Mouse (Mus musculus): ENCODE measurements around the gene Crtc1. TPM values are rescaled to one million over a fixed set of nuclear protein-coding genes. Genes with fewer than 3 reads are reported as not detected.

Crtc1 gene
- total RNA-seq, 1 experiment, result 4.9 TPM

DNA sequence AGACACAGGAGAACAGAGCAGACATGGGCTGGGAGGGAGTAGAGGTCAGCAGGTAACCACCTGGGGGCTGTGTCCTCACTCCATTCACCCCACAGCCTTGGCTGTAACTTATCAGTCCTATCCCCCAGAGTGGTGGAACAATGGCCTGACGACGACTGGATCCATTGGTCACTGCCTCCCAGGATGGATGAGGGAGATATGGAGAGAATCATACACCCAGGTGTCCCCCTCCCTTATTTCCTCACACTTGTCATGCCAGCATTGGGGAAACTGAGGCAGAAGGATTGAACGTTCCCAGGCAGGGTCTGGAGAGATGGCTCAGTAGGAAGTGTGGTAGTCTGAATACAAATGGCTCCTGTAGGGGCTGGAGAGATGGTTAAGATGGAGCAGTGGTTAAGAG, 2.2 kb upstream of the Crtc1 start:
- H3K9ac ChIP-seq (ENCODE audit: insufficient read depth, low read depth, low read length, poor library complexity, severe bottlenecking), result no peak overlapping the region
- no peak for DNase-seq (ENCODE audit: low read depth, low spot score)
- H3K27ac ChIP-seq (ENCODE audit: insufficient read depth, low read depth, low read length, poor library complexity, severe bottlenecking), result no peak overlapping the region
- in situ Hi-C loops (cut with MboI; ENCODE audit: low sequenced_read_pairs in 2 of 2, unreplicated experiment in 2 of 2), result no loop called here
- no peak overlapping the region for H3K4me3 ChIP-seq (ENCODE audit: insufficient read depth in 1 of 2, low read depth in 1 of 2, low read length in 2 of 2, poor library complexity in 1 of 2, severe bottlenecking in 1 of 2)
- peaks cover 0 to 5% of the 10 kb centered on the region in 2 experiments; a peak in 1 of 4 replicates for H3K4me1 ChIP-seq (ENCODE audit: control insufficient read depth in 2 of 2, insufficient read depth in 2 of 2, low read length in 2 of 2, poor library complexity in 1 of 2)
- H3K9me3 ChIP-seq (ENCODE audit: control insufficient read depth, insufficient read depth, low read depth, low read length), result no peaks in the 10 kb centered on the region
- no peak for TF ChIP-seq ZNF384 (IDR thresholded peaks at IDR 0.05; ENCODE audit: low read depth, low read length)
- TF ChIP-seq MAFK (IDR thresholded peaks at IDR 0.05; ENCODE audit: insufficient read depth, low read depth, low read length), result no peak
- no peak for TF ChIP-seq HCFC1 (IDR thresholded peaks at IDR 0.05; ENCODE audit: borderline replicate concordance, insufficient read depth, low read length)
- TF ChIP-seq CHD2 (IDR thresholded peaks at IDR 0.05; ENCODE audit: low read depth, low read length), result no peak
- TF ChIP-seq ZC3H11A (IDR thresholded peaks at IDR 0.05; ENCODE audit: borderline replicate concordance, low read depth, low read length), result no peak
- H3K36me3 ChIP-seq (ENCODE audit: control insufficient read depth, insufficient read depth, low read length, poor library complexity, severe bottlenecking), result no peaks in the 10 kb centered on the region

- Histone ChIP-seq H3K4me3 (ENCODE audit: insufficient read depth in 1 of 2, low read depth in 1 of 2, low read length in 2 of 2, poor library complexity in 1 of 2, severe bottlenecking in 1 of 2) (peak overlapping the region; percentile 63 to 86; a peak in 2 of 4 replicates), H3K4me1 (ENCODE audit: control insufficient read depth in 2 of 2, insufficient read depth in 2 of 2, low read length in 2 of 2, poor library complexity in 1 of 2) (peaks cover 0 to 5% of the 10 kb centered on the region in 2 experiments; a peak in 1 of 4 replicates), H3K27ac (ENCODE audit: insufficient read depth, low read depth, low read length, poor library complexity, severe bottlenecking) (no peak overlapping the region), H3K9ac (ENCODE audit: insufficient read depth, low read depth, low read length, poor library complexity, severe bottlenecking) (no peak overlapping the region), H3K9me3 (ENCODE audit: control insufficient read depth, insufficient read depth, low read depth, low read length) (no peaks in the 10 kb centered on the region), H3K36me3 (ENCODE audit: control insufficient read depth, insufficient read depth, low read length, poor library complexity, severe bottlenecking) (no peaks in the 10 kb centered on the region)
- no peak for DNase-seq (ENCODE audit: low read depth, low spot score)
- in situ Hi-C loops (cut with MboI; ENCODE audit: low sequenced_read_pairs in 2 of 2, unreplicated experiment in 2 of 2), result no loop called here
- TF ChIP-seq CHD2 (IDR thresholded peaks at IDR 0.05; ENCODE audit: low read depth, low read length) (no peak), MAFK (IDR thresholded peaks at IDR 0.05; ENCODE audit: insufficient read depth, low read depth, low read length) (no peak), HCFC1 (IDR thresholded peaks at IDR 0.05; ENCODE audit: borderline replicate concordance, insufficient read depth, low read length) (no peak), ZC3H11A (IDR thresholded peaks at IDR 0.05; ENCODE audit: borderline replicate concordance, low read depth, low read length) (no peak), ZNF384 (IDR thresholded peaks at IDR 0.05; ENCODE audit: low read depth, low read length) (no peak)
Observed at GRCm38 (mm10) chr8:70440246-70440645, 867 bp upstream of the Crtc1 start.

GRCm38 (mm10) chr8:70439848-70440179, 435 bp upstream of the Crtc1 start:
- TF ChIP-seq ZC3H11A (IDR thresholded peaks at IDR 0.05; ENCODE audit: borderline replicate concordance, low read depth, low read length) (no peak), MAFK (IDR thresholded peaks at IDR 0.05; ENCODE audit: insufficient read depth, low read depth, low read length) (no peak), HCFC1 (IDR thresholded peaks at IDR 0.05; ENCODE audit: borderline replicate concordance, insufficient read depth, low read length) (no peak), CHD2 (IDR thresholded peaks at IDR 0.05; ENCODE audit: low read depth, low read length) (no peak)
- peak overlapping the region; percentile 68 for H3K9ac ChIP-seq (ENCODE audit: insufficient read depth, low read depth, low read length, poor library complexity, severe bottlenecking)
- no peak for DNase-seq (ENCODE audit: low read depth, low spot score)
- peak overlapping the region; percentile 63 to 86 for H3K4me3 ChIP-seq (ENCODE audit: insufficient read depth in 1 of 2, low read depth in 1 of 2, low read length in 2 of 2, poor library complexity in 1 of 2, severe bottlenecking in 1 of 2)
- peaks cover 0 to 5% of the 10 kb centered on the region in 2 experiments; a peak in 1 of 4 replicates for H3K4me1 ChIP-seq (ENCODE audit: control insufficient read depth in 2 of 2, insufficient read depth in 2 of 2, low read length in 2 of 2, poor library complexity in 1 of 2)
- no peaks in the 10 kb centered on the region for H3K36me3 ChIP-seq (ENCODE audit: control insufficient read depth, insufficient read depth, low read length, poor library complexity, severe bottlenecking)
- no peaks in the 10 kb centered on the region for H3K9me3 ChIP-seq (ENCODE audit: control insufficient read depth, insufficient read depth, low read depth, low read length)
- H3K27ac ChIP-seq (ENCODE audit: insufficient read depth, low read depth, low read length, poor library complexity, severe bottlenecking), result no peak overlapping the region
- in situ Hi-C loops (cut with MboI; ENCODE audit: low sequenced_read_pairs in 2 of 2, unreplicated experiment in 2 of 2), result no loop called here

DNA sequence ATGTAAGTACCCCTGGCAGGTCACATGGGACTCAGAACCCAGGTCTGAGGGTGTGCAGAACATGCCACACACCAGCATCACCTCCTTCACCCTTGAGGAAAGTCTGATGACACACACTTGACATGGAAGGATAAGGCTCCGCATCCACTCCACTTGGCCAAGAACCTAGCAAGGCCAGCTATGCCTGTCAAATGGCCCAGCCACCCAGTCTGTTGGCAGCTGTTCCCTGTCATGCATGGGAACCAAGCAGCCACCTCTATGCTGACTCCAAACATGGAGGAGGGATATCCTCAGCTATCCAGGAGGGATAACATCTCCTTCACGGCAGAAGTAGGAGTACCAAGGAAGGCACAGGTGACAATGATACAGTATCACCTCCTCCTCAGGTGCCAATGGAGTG, 956 bp downstream of the Crtc1 start:
- H3K9me3 ChIP-seq (ENCODE audit: control insufficient read depth, insufficient read depth, low read depth, low read length), result no peaks in the 10 kb centered on the region
- no peak overlapping the region for H3K27ac ChIP-seq (ENCODE audit: insufficient read depth, low read depth, low read length, poor library complexity, severe bottlenecking)
- H3K9ac ChIP-seq (ENCODE audit: insufficient read depth, low read depth, low read length, poor library complexity, severe bottlenecking), result no peak overlapping the region
- H3K4me3 ChIP-seq (ENCODE audit: insufficient read depth in 1 of 2, low read depth in 1 of 2, low read length in 2 of 2, poor library complexity in 1 of 2, severe bottlenecking in 1 of 2), result no peak overlapping the region
- no peak for DNase-seq (ENCODE audit: low read depth, low spot score)
- in situ Hi-C loops (cut with MboI; ENCODE audit: low sequenced_read_pairs in 2 of 2, unreplicated experiment in 2 of 2), result no loop called here
- TF ChIP-seq ZNF384 (IDR thresholded peaks at IDR 0.05; ENCODE audit: low read depth, low read length), result no peak
- no peak for TF ChIP-seq HCFC1 (IDR thresholded peaks at IDR 0.05; ENCODE audit: borderline replicate concordance, insufficient read depth, low read length)
- no peak for TF ChIP-seq ZC3H11A (IDR thresholded peaks at IDR 0.05; ENCODE audit: borderline replicate concordance, low read depth, low read length)
- no peak for TF ChIP-seq CHD2 (IDR thresholded peaks at IDR 0.05; ENCODE audit: low read depth, low read length)
- no peak for TF ChIP-seq MAFK (IDR thresholded peaks at IDR 0.05; ENCODE audit: insufficient read depth, low read depth, low read length)
- no peaks in the 10 kb centered on the region for H3K36me3 ChIP-seq (ENCODE audit: control insufficient read depth, insufficient read depth, low read length, poor library complexity, severe bottlenecking)
- H3K4me1 ChIP-seq (ENCODE audit: control insufficient read depth in 2 of 2, insufficient read depth in 2 of 2, low read length in 2 of 2, poor library complexity in 1 of 2), result peaks cover 0 to 5% of the 10 kb centered on the region in 2 experiments; a peak in 1 of 4 replicates

GRCm38 (mm10) chr8:70435156-70435555, 4.2 kb downstream of the Crtc1 start:
- no peak overlapping the region for H3K27ac ChIP-seq (ENCODE audit: insufficient read depth, low read depth, low read length, poor library complexity, severe bottlenecking)
- no peaks in the 10 kb centered on the region for H3K36me3 ChIP-seq (ENCODE audit: control insufficient read depth, insufficient read depth, low read length, poor library complexity, severe bottlenecking)
- H3K4me1 ChIP-seq (ENCODE audit: control insufficient read depth in 2 of 2, insufficient read depth in 2 of 2, low read length in 2 of 2, poor library complexity in 1 of 2), result peaks cover 0 to 8% of the 10 kb centered on the region in 2 experiments; a peak in 1 of 4 replicates
- no peak for DNase-seq (ENCODE audit: low read depth, low spot score)
- no peak overlapping the region for H3K4me3 ChIP-seq (ENCODE audit: insufficient read depth in 1 of 2, low read depth in 1 of 2, low read length in 2 of 2, poor library complexity in 1 of 2, severe bottlenecking in 1 of 2)
- H3K9ac ChIP-seq (ENCODE audit: insufficient read depth, low read depth, low read length, poor library complexity, severe bottlenecking), result no peak overlapping the region
- no peaks in the 10 kb centered on the region for H3K9me3 ChIP-seq (ENCODE audit: control insufficient read depth, insufficient read depth, low read depth, low read length)
- TF ChIP-seq ZC3H11A (IDR thresholded peaks at IDR 0.05; ENCODE audit: borderline replicate concordance, low read depth, low read length) (no peak), MAFK (IDR thresholded peaks at IDR 0.05; ENCODE audit: insufficient read depth, low read depth, low read length) (no peak), HCFC1 (IDR thresholded peaks at IDR 0.05; ENCODE audit: borderline replicate concordance, insufficient read depth, low read length) (no peak), ZNF384 (IDR thresholded peaks at IDR 0.05; ENCODE audit: low read depth, low read length) (no peak), CHD2 (IDR thresholded peaks at IDR 0.05; ENCODE audit: low read depth, low read length) (no peak)
- in situ Hi-C loops (cut with MboI; ENCODE audit: low sequenced_read_pairs in 2 of 2, unreplicated experiment in 2 of 2), result no loop called here
